Mouse (Mus musculus): ENCODE measurements around the gene Zmiz1. TPM values are rescaled to one million over a fixed set of nuclear protein-coding genes. Genes with fewer than 3 reads are reported as not detected.

Gene Zmiz1
- polyA plus RNA-seq, 2 experiments from 2014 or later = 21.2 to 34.3 TPM

DNA sequence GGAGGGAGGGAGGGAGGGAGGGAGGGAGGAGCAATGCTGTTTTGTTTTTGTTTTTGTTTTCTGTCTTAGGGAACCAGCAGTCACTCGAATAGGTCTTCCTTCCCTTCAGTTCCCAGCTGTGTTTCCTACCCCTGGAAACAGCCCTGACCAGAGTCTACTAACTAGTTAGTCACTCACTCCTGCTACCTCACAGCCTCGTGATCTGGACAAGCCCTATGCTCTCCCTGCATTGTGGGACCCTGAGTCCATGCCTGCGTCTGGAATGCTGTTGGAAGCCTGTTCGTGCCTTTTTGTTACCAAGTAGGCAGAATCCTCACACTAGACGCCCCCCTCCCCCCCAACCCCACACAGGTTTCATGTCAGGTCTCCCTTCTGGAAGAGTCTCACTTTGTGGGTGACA lies 15.0 kb downstream of the Zmiz1 start:
- ATAC-seq = no peak

DNA sequence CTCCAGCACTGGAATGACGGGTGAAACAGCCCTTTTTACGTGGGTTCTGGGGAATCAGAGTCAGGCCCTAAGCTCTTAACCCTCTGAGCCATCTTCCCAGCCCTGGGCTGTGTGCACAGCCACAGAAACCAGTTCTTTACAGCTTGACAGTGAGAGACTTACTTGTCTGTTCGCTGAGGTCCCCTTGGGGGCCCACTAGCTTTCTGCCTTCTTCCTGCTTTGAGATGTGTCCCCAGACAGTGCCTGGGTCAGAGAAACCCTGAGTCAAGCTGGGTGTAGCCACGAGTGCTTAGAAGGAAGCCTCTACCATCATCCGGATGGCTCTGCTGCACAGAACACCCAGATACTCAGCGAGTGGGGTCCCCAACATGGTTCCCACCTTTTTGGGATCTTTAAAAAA lies 15.7 kb downstream of the Zmiz1 start:
- peak; percentile 37 for ATAC-seq

DNA sequence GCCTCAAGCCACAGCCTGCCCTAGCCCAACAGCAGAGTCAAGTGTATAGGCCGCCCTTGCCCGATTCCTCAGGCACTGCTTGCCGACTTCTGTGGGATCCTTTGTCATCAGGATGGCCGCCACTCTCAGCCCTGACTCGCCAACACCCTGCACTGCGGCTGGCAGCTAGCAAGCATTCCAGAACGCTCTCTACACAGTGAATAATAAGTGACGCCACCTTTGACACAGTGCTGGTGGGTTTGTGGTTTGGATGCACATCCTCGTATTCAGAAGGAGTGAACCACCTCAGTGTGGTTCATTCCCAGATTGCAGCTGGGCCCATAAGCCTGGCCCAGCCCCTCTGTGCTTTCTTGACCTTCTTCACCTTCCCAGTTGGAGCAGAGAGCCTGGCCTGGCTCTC lies 17.1 kb downstream of the Zmiz1 start:
- ATAC-seq = no peak

DNA sequence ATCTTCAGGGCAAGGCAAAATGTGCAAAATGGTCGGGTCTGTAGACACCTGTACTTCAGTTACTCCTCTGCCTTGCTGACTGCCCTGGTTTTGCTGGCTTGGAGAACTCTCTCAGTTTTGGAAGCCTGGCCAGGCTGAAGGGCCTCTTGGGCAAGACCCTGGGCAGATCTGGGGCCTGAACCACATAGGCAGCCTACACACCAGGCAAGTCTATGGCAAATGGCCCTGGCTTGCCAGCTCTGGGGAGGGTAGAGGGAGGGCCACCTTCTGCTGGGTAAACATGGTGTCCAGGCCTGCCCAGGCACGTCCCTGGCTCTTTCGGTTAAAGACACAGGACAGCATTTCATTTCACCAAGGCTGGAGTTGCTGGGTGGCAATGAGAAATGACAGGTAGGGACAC lies 17.5 kb downstream of the Zmiz1 start:
- no peak for ATAC-seq

DNA sequence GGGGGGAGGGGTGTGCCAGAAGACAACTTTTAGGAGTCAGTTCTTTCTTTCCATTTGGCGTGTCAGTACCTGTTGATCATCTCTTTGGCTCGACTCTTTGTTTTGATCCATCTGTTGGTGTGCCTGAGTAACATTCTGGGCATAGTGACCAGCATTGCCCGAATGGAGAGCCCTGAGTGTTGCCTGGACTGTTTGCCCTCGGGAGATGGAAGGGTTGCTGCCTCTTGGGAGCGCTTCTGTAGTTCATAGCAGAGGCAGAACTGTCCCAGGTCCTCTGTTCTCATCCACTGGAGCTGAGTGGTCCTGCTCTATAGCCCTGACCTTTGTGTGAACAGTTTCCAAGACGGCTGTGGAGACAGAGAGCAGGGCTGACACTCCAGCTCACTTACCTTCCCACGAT lies 18.3 kb downstream of the Zmiz1 start:
- ATAC-seq = no peak

DNA sequence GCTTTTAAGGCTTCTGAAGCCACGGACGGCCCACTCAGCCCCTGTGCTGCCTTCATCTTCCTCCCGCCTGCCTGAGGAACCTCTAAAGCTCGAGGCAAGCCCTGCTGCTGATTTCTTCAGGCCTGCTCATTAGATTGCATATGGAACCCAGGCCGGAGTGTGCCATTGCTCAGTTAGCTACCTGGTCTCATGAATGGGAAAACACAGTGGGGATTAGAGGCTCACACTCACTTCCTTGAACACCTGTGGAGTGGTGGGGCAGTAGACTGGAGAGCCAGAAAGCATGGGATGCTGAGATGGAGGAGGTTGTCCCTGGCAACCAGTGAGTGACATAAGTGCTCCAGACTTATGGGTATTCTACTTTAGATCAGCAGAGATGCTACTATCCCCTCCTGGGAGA lies 19.3 kb downstream of the Zmiz1 start:
- ATAC-seq = no peak

DNA sequence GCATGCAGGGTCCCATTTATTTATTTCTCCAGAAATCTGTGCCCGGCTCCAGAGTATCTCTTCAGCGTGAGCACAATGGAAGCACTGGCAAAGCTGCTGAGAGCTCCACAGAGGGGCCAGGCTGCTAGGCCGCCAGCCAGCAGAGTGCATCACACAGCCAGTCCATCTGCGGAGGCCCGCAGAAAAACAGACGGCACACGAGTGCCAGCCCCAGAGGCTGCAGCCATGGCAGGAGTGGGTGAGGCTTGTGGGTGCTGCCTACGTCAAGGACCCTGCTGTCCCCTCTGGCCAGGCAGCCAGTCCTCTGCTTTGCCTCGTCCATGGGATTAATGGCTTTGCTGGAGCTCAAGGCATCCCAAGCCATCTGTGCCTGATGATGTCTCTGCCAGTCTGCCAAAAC lies 19.8 kb downstream of the Zmiz1 start:
- no peak for ATAC-seq

DNA sequence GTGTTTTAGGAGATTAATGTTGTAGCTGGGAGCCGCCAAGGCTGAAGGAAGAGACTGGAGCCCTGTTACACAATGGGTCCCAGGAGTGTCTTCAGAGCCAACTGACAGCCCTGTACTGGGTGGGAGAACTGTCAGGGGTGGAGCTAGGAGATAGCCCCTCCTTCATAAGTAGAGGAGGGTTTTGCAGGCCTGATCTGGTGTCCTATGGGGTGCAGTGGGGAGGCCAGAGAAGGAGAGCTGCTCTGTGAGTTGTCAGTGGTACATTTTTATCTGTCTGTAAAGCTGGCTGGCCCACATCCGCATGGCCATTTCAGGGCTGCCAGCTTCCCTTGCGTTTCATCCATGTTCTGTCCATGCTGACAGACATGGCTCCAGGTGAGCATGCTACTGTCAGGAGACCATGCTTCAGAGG lies 20.9 kb downstream of the Zmiz1 start:
- ATAC-seq = no peak

DNA sequence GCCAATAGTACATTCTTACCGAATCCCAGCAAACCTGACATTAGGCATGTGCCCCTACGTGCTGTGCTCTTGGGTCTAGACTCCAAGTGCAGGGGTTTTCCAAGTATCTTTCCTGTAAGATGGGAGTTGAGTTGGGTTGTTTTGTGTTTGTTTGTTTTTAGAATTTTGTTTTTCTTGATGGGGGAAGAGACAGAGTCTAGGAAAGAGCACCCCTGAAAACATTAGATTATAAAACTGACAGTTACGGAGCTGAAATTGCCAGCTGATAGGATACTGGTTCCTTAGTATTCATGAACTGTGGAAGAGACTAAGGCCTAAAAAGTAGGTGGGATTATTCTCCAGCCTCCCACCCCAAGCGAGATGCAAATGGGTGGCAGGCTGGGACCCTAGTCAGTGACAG lies 21.5 kb downstream of the Zmiz1 start:
- no peak for ATAC-seq

DNA sequence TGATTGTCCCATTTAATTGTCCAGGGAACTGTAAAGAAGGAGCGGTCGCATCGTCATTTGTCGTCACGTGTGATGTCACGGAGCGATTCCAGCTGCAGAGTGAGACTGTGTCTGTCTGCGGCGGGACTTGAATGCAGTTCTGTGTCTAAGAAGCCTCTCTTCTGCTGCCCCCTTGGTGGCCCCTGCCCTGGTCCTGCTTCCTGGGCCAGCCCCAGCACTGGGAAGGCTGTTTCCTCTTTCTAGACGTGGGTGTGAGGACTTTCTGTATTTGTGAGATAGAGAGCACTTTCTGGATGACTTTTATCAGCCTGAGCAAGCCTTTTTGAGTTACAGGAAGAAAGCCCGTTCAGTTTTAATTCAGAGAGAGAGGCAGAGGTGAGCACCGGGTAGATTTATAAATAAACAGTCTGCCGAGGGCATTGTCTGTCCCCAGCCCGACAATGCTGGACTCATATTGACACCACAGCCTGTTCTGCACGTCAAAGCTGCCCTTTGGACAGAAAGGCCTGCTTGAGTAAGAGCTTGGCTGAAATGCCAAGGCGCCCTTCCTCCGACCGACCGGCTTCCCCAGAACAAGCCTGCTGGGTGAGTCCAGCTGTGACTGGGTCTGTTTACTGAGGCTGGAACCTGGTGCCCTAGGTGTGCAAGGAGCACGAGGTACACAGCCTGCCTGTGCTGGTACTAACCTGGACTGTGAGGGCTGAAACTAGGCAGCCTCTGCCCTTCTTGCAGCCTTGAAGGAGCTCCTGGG lies 22.1 kb downstream of the Zmiz1 start:
- ATAC-seq = peak; percentile 53

DNA sequence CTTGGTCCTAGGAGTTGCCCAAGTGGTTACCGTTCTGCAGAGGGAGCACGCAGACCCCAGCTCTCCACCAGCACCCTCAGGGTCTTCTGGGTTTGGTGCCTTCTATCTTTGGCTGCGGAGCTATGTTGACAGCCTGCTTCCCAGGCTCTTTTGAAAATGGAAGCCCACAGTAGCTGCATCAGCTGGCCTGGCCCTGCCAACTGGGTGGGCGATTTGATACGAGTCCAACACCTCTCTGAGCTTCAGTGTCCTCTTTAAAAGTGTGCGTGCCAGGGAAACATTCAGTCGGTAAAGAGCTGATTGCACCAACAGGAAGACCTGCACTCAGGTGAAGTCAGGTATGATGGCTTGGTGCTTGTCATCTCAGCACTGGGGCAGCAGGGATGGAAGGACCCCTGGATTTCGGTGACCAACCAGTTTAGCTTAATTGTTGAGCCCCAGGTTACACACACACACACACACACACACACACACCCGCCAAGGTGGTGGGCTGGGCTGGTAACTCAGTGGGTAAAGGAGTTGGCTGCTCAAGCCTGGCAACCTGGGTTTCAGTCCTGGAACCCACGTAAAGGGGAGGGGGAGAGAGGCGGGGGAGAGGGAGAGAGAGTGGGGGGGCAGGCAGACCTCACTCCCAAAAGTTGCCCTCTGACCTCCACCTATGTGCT lies 22.8 kb downstream of the Zmiz1 start:
- no peak for ATAC-seq

DNA sequence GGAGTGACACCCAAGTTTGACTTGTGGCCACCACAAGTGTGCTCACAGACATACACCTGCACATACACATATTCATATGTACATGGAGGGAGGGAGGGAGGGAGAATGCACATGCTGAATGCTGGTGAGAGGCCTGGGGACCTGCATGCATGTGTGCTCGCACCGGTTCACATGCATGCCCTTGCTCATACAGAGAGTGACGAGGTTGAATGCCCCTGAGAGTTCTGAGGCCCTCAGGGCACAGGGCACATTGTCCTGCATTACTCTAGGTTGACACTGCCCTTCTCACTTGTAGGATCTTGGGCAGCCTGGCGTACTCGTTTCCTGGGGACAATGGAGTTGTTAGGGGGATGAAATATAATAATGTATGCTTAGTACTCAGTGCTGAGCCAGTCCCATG lies 23.4 kb downstream of the Zmiz1 start:
- ATAC-seq = no peak

DNA sequence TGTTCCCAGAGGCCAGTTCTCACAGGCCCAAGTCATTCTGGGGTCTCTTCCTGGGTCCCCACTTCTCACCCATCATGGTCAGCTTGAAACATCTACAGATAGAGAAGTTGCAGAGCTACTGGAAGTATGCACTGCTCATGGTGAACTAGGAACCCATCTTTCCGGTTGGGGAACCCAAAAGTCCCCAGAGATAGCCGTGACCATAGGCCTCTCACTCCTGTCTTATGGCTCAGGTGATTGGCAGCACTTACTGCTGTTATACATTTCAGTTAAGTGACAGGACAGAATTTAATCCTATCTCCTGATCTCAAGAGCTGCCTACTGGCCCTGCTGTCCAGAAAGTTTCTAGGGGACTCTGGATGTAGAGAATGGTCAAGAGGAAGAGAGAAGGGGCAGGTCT lies 24.3 kb downstream of the Zmiz1 start:
- no peak for ATAC-seq

DNA sequence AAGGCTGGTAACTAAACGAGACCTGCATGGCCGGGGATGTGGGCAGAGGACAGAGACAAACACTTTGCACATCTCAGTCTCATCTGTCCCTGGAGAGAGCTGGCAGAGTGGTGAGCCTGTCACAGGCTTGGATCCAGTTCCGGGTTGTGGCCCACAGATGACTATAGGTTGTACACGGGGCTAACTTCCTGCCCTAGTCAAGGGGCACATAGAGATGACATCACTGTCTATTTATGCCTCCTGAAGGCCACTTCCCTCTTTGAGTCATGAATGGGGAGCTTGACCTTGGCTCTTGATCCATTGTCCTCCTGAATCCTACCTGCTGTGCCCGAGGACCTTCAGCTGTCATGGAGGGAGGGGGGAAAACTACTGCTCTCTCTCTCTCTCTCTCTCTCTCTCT lies 25.1 kb downstream of the Zmiz1 start:
- peak; percentile 79 for ATAC-seq

DNA sequence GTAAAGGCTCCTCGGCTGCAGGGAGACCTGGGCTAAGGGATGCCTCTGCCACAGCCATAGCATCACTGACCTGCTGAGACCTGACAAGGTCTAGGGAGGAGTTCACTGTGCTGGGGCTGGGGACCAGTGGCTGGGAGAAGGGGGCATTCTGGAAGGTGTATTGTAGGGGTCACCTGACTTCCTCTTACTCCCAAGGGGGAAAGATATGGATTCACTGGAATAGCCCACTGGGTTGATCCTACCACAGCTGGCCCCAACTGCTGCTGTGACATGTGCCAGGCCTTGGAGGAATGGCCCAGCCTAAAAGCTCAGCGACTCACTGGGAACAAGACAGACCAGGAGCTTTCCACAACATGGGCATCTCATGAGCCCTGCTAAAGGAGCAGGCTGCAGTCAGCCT lies 27.2 kb downstream of the Zmiz1 start:
- no peak for ATAC-seq

DNA sequence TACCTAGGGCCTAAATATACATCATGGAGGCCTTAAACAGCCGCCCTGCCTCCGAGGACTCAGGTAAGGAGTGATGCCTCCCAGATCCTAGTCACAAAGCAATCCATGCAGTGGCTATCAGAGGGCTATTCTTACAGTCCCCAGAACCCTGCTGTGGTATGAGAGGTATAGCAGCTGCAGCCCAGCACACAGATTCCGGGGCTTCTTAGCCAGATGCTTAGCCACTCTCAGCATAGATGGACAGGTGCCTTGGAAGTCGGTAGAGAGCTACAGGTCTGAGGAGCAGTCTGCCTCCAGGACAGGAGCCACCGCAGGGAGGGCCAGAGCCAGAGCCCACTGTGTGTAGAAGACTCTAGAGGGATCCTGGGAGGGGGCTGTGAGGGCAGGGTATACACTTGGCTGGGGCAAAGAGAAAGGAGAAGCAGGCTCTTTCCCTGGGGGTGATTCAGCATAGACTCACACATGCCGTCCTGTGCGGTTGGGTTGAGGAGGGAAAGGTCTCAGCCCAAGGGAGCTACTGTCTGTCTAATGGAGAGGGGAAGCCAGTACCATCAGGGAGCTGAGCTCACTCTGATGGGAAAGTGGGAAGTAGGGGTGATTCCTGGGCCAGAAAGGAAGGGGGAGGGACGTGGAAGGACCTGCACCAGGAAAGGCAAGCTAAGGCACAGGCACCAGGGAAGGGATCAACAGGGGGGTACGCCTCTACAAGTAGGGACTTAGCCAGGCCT lies 27.9 kb downstream of the Zmiz1 start:
- no peak for ATAC-seq

DNA sequence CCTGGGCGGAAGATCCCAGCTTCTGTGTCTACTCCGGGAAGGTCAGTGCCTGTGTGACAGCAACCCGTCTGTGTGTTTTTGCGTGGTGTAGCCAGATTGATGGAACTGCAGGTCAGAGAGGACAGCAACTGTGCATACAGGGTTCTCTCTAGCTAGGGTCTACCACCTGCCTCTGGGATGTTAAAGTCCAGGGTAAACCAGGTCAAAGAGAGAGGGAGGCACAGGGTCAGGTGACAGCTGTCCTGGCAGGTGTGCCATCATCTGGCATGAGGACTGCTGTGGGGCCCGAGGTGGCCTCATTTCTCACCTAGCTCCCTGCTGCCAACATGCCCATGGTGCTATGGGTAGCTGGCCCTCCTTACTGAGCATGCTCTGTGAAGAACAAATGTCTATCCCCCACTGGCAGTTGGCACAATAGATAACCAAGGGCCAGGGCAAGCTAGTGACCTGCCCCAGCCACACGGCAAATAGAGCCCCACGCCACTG lies 28.5 kb downstream of the Zmiz1 start:
- no peak for ATAC-seq

DNA sequence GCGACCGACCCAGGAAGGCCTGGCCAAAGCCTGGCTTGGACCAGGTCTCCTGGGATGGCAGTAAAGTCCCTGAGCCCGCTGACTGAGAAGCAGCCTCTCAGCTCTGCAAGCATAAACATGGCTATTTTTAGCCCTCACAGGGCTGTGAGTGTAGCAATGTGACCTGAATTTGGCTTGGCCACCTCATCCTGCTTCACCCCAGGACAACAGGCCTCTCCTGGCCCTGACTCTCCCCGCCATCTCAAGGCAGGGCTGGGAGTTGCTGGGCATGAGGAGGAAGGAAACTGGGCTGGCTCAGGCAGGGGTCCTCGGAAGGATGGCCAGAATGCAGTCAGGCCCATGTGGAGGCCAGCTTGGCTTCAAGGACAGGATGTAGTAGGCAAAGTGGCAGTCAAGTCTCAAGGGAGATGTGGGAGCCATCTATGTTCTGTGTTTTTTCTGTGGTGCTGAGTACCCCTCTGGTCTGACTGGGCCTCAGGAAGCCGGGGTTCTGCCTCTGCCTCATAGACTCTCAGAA lies 29.2 kb downstream of the Zmiz1 start:
- ATAC-seq = peak; percentile 10

DNA sequence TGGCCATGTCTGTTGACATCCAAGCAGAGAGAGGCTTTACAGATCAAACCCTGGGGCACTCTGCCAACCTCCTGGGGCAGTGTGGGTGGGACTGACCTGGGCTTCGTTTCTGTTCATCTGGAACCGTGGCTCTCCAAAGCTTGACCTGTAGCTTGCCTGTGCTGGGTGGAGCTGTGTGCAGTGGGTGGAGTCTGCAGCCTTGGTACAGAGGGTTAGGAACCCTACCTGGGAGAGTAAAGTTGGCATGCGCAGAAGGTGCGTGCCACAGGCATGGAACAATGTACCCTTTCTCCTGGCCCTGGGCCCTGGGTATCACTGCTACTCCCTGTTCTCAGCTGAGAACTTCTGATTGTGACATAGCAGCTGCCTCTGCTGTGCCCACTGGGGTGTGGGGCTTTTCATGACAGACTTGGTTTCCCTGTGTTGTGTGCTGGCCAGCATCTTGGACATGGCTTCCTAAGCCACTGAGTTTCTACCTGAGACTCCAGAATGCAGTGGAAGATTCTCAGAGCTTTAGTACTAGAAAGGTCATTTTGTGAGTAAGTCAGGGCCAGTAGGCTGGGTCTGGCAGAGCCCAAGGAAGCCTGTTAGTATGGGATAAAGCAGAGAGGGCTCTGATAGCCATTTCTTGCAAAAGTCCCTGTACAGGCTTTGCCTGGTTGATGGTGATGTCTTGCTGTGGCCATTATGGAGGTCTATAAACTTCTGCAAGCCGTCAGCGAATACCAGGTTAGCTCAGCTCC lies 30.5 kb downstream of the Zmiz1 start:
- no peak for ATAC-seq

DNA sequence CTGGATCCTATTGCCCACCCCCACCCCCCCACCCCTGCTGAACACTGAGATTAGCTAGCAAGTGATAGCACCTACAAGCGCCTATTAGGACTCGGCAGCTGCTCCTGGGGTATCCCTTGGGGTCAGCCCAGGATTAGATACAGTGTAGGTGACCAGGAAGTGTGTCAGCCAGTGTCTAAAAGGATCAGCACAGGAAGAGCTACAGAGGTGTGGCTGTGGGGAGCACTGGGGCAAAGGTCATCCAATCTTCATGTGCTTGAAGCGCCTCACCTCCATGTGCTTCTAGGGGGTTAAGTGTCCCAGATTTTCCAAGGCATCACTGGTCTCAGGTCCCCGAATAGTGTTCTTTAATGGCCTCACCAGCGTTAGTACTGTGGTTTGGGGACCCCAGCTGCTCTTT lies 33.0 kb downstream of the Zmiz1 start:
- no peak for ATAC-seq

DNA sequence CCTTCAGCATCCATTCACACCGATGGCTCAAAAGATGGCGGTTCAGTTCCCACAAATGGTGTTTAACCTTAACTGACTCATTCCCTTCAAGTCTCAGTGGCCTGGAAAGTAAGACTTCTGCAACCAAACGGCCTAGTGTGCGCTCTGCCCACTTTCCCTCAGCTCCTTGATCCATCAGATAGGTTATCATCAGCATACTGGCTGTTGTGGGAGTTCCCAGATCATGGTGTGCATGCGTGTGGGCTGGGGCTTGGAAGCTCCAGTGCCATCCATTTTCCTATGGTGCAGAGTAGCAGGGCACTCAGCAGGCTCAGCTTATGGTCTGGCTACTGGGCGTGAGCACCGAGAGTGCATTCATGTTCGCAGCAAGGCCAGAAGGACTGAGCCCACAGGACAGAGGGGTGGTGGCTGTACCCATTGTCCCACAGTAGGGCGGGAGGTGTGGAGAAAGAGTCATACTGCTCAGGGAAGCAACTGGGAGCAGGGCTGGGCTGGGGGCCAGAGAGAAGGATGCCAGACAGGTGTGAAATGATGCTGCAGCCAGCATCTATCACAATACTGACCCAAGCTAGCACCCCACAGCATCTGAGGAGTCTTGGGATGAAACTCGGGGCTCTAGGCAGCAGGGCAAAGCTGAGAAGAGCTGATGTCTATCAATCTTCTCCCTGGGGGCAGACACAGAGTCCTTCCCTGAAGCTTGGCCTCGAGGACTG lies 33.7 kb downstream of the Zmiz1 start:
- no peak for ATAC-seq
